Mouse (Mus musculus) adrenal gland, postnatal 36 days (tissue): Measurements from ENCODE around the gene Mbd5. TPM values are rescaled to one million over a fixed set of nuclear protein-coding genes. Genes with fewer than 3 reads are reported as not detected.
"Not testable (repeated sequence)": the region's sequence is repeated elsewhere in the genome, so short reads cannot be mapped to it uniquely, and the experiment has no call there.

ENCODE experiments used
- DNase-seq, 2 experiments: peaks; one replicate each; pipeline ENCODE4 v3.0.0; 2021; ENCODE audit warnings: mixed read lengths in 1 of 2
- total RNA-seq, 2 experiments: library from RNA; stranded (reverse); gene quantifications; 2 replicates each; pipeline ENCODE4 v1.2.3; 2021

Mbd5 gene
- total RNA-seq, 2 experiments from 2014 or later, result 40.3 to 47.4 TPM

DNA sequence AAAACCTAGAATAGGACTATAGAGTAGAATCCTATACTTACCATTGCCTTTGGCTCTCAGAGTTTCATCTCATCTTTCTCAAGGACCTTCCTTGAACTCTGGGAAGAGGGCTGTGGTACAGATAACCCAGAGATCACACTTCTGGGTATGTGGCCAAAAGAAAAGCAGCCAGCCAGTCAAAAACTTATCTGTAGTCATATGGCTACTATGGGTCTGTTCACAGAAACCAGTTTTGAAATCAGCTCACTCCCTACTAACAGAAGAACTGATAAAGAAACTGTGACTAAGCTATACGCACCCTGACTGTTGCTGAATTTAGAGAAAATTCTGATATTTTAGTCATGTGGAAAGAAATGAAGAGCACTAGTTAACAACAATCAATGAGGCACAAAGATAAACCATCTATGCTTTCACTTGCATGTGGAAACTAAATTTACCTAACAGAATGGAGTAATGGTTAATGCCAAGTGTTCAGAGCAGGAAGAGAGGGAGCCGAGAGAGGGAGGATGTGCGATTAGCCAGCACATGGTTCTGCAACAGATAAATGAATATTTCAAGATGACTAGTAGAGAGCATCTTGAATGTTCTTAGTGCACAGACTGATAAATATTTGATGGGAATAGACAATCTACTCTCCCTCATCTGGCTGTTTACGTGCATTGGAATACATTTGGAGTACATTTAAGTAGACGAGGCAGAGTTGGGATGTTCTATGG lies 211.1 kb downstream of the Mbd5 start:
- no peak for DNase-seq

- DNase-seq, result no peak
Observed at GRCm38 (mm10) chr2:49169766-49170165, 220.5 kb downstream of the Mbd5 start.

DNA sequence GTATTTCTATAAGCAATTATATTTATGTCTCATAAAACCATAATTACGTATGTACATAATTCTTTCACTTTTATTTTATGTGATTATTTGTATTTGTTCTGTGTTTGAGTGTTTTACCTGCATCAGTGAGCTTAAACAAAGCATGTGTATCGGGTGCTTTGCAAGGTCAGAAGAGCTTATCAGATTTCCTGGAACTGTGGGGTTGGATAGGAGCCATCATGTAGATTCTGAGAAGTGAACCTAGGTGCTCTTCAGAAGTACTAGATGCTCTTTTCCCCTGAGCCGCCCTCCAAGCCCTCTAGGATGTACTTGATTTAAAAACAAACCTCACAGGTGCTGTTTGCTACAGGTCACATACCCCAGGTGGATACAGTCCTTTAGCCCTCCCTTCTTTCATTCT lies 227.7 kb downstream of the Mbd5 start:
- DNase-seq, result no peak

GRCm38 (mm10) chr2:49190984-49191383 lies 241.7 kb downstream of the Mbd5 start:
- DNase-seq, result no peak

GRCm38 (mm10) chr2:49191695-49192094 lies 242.4 kb downstream of the Mbd5 start:
- DNase-seq, result no peak

GRCm38 (mm10) chr2:49204081-49204480 lies 254.8 kb downstream of the Mbd5 start:
- no peak for DNase-seq

GRCm38 (mm10) chr2:49205692-49206091 lies 256.4 kb downstream of the Mbd5 start:
- DNase-seq, result not testable (repeated sequence)

DNA sequence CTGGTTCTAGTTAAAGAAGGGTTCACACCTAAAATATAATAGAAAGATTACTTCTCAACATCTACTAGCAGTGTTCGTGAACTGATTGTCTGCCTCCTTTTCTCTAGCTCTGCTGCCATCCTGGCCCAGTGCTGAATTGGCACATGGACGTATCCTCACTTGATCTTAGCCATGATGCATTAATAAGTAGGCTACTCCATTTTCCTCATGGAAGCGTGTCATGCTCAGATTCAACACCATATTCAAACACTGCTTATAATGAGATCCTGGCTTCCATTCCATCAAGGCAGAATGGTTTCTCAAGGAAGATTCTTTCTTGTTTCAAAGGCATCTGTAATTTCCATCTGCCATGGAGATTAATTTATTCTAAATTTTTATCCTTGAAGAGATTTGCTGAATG lies 260.0 kb downstream of the Mbd5 start:
- DNase-seq, result no peak

- DNase-seq, result no peak
Observed at GRCm38 (mm10) chr2:49210408-49210807, 261.1 kb downstream of the Mbd5 start.

GRCm38 (mm10) chr2:49229725-49230124 lies 280.4 kb downstream of the Mbd5 start:
- DNase-seq, result no peak

- no peak for DNase-seq
Observed at GRCm38 (mm10) chr2:49234064-49234463, 284.8 kb downstream of the Mbd5 start.

- DNase-seq, result no peak
Observed at GRCm38 (mm10) chr2:49241715-49242114, 292.4 kb downstream of the Mbd5 start.

- no peak for DNase-seq
Observed at GRCm38 (mm10) chr2:49264092-49264491, 314.8 kb downstream of the Mbd5 start.

DNA sequence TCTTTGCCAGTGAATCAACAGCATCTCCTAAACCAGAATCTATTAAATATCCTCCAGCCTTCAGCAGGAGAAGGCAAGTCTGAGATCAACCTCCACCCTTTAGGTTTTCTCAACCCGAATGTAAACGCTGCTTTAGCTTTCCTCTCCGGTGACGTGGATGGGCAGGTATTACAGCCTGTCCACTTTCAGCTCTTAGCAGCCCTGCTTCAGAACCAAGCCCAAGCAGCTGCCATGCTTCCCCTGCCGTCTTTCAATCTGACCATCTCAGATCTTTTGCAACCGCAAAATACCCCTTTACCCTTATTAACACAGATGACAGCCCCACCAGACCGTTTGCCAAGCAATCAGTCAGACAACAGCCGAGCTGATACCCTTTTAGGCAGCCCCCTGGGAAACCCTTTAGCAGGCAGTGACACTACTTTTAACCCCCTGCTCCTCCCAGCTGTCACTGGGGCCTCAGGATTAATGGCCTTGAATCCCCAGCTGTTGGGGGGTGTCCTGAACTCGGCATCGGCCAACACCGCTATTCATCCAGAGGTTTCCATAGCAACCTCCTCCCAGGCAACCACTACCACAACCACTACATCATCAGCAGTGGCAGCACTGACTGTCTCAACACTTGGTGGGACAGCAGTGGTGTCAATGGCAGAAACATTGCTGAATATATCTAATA lies 323.1 kb downstream of the Mbd5 start:
- no peak for DNase-seq

- no peak for DNase-seq
Observed at GRCm38 (mm10) chr2:49276017-49276722, 326.9 kb downstream of the Mbd5 start.

GRCm38 (mm10) chr2:49280496-49280895 lies 331.2 kb downstream of the Mbd5 start:
- DNase-seq, result no peak

GRCm38 (mm10) chr2:49283583-49283982 lies 334.3 kb downstream of the Mbd5 start:
- no peak for DNase-seq

GRCm38 (mm10) chr2:49286965-49287364 lies 337.7 kb downstream of the Mbd5 start:
- DNase-seq, result no peak

DNA sequence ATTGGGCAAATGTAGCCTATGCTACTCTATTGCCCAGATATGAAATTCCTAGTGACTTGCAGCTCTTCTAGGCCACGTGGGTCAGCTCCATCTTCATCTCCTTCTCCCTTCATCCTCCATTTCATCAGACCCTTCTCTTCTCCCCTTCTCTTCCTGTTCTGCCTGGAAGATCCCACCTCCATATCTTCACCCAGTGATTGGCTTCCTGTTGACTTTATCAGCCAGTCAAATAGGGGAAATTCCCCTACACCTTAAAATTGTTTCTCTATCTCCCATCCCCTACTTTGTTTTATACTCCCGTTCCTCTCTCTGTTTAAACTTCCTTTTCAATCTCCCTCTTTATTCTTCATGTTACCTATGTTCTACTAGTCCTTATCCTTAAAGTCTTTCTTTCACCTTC lies 342.4 kb downstream of the Mbd5 start:
- DNase-seq, result no peak

- peak; percentile 81 to 88 for DNase-seq
Observed at GRCm38 (mm10) chr2:49312629-49313447, 363.5 kb downstream of the Mbd5 start.

DNA sequence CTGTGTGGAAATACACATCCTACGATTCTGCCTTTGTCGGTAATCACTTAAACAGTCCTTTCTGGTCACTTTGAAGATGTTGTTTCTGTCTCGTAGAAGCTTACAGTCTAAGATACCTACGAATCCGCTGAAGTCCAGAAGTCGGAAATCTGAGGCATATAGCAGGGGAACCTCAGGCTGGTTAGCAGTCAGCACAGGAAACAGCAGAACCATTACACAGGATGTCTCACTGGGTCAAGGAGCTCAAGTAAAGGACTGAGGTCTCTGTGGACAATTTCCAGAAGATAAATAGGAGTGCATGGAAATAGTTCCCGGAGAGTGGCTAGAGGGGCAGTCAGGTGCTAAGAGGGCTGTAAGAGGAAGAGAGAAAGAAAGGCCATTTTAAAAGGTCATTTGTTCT lies 384.3 kb downstream of the Mbd5 start:
- DNase-seq, result no peak

GRCm38 (mm10) chr2:49335267-49335666 lies 386.0 kb downstream of the Mbd5 start:
- DNase-seq, result no peak
